In genomic region chr6:136646207-136646606, GRCm38 (mm10) we compare ENCODE assay signal across 14 mouse cellular contexts. TPM values are rescaled to one million over a fixed set of nuclear protein-coding genes. Genes with fewer than 3 reads are reported as not detected.
DNase-seq lines count a peak whose midpoint lies in the region; ATAC-seq lines count a peak whose summit lies in the region.
"Had no signal": no experiment of that assay in that cellular context is flagged by ENCODE, and none has a peak within 500 bp of the region (broad histone marks: within the 10 kb centered on the region; RNA-seq: fewer than 3 reads in every experiment).

No protein-coding gene starts in this region.

- no peak overlapping the region for H3K4me3 ChIP-seq in kidney, embryonic 15.5 days (replicated peaks)
- H3K4me3 ChIP-seq in embryonic facial prominence, embryonic 10.5 days: no peak overlapping the region
- H3K4me3 ChIP-seq in limb, embryonic 12.5 days (replicated peaks): no peak overlapping the region

- H3K27me3 ChIP-seq in kidney, embryonic 15.5 days: no peaks in the 10 kb centered on the region
- no peaks in the 10 kb centered on the region for H3K27me3 ChIP-seq in embryonic facial prominence, embryonic 10.5 days (replicated peaks; ENCODE audit: low read depth, poor library complexity, severe bottlenecking)
- no peaks in the 10 kb centered on the region for H3K27me3 ChIP-seq in limb, embryonic 12.5 days

- no peak for DNase-seq in kidney, postnatal 25 days
- DNase-seq in ES-CJ7 (ENCODE audit: low read depth, low spot score): peak; percentile 18
- peak; percentile 17 for DNase-seq in embryonic facial prominence, embryonic 10.5 days (ENCODE audit: low spot score)
- no peak for DNase-seq in adrenal gland, postnatal 4 days (ENCODE audit: low spot score in 2 of 2)
- no peak for DNase-seq in thymus, postnatal 25 days
- DNase-seq: adrenal gland, postnatal 36 days; cerebellum, adult 11 months; liver; lung, postnatal 14 days; thymus, postnatal 4 days had no signal

- 21% methylated on average over 6 of the region's 6 CpGs for WGBS in kidney, embryonic 15.5 days
- 27% methylated on average over 6 of the region's 6 CpGs for WGBS in embryonic facial prominence, embryonic 10.5 days
- WGBS in limb, embryonic 12.5 days: 10% methylated on average over 6 of the region's 6 CpGs

- H3K4me2 ChIP-seq in kidney, embryonic 15.5 days: peak overlapping the region; percentile 27; the same call in 1 of the 2 replicates
- 0 out of 2 replicates have a peak overlapping the region, but pooled peaks have one; percentile 13 for H3K4me2 ChIP-seq in limb, embryonic 12.5 days

- H3K9ac ChIP-seq in kidney, embryonic 15.5 days: no peak overlapping the region
- no peak overlapping the region for H3K9ac ChIP-seq in limb, embryonic 12.5 days (replicated peaks)

- 0 out of 2 replicates have a peak overlapping the region, but pooled peaks have one; percentile 13 for H3K27ac ChIP-seq in kidney, embryonic 15.5 days
- H3K27ac ChIP-seq in embryonic facial prominence, embryonic 10.5 days (replicated peaks): no peak overlapping the region
- H3K27ac ChIP-seq in limb, embryonic 12.5 days: 0 out of 2 replicates have a peak overlapping the region, but pooled peaks have one; percentile 24

- H3K9me3 ChIP-seq in kidney, embryonic 15.5 days (replicated peaks): no peaks in the 10 kb centered on the region
- 0 out of 2 replicates have a peak, but pooled peaks cover 3% of the 10 kb centered on the region for H3K9me3 ChIP-seq in embryonic facial prominence, embryonic 10.5 days
- no peaks in the 10 kb centered on the region for H3K9me3 ChIP-seq in limb, embryonic 12.5 days

- H3K4me1 ChIP-seq in kidney, embryonic 15.5 days: peaks cover 12% of the 10 kb centered on the region
- peaks cover 9% of the 10 kb centered on the region for H3K4me1 ChIP-seq in embryonic facial prominence, embryonic 10.5 days
- peaks cover 9% of the 10 kb centered on the region; the same call in 1 of the 2 replicates for H3K4me1 ChIP-seq in limb, embryonic 12.5 days (replicated peaks)

- ATAC-seq in kidney, embryonic 15.5 days (replicated peaks; ENCODE audit: low FRiP score): peak; percentile 59; the same call in 1 of the 2 replicates
- ATAC-seq in limb, embryonic 12.5 days (ENCODE audit: insufficient number of reproducible peaks, insufficient read depth, low FRiP score, low TSS enrichment, low read depth): no peak
- ATAC-seq: forebrain, embryonic 16.5 days had no signal

- H3K36me3 ChIP-seq in kidney, embryonic 15.5 days: no peaks in the 10 kb centered on the region
- no peaks in the 10 kb centered on the region for H3K36me3 ChIP-seq in embryonic facial prominence, embryonic 10.5 days (replicated peaks)
- no peaks in the 10 kb centered on the region for H3K36me3 ChIP-seq in limb, embryonic 12.5 days

RNA-seq across cellular contexts. Expression of gene Plbd1, which starts 15.5 kb away (rescaled TPM):
- 4.8 and 5.2 TPM in 2 replicates for polyA plus RNA-seq in kidney, embryonic 15.5 days (2015; fragmentation: Nextera tagmentation; extraction: Ambion mirVana)
- polyA plus RNA-seq in embryonic facial prominence, embryonic 10.5 days (2016; fragmentation: Nextera tagmentation; extraction: Ambion mirVana): 1.9 and 2.6 TPM in 2 replicates
- polyA plus RNA-seq in limb, embryonic 12.5 days (2016; fragmentation: Nextera tagmentation; extraction: Ambion mirVana): 1.4 and 1.5 TPM in 2 replicates
- total RNA-seq in adrenal gland, postnatal 4 days (2021): 10 to 100 TPM; 36.6 to 51.5 TPM
- polyA plus RNA-seq: C2C12 had no signal

Comparison
In these comparisons a context has a peak if more than half of its experiments do, and no peak if none do; other contexts are left out.
1. DNase-seq: peak in ES-CJ7 (single experiment) and embryonic facial prominence, embryonic 10.5 days (single experiment); none in kidney, postnatal 25 days (0 of 2), adrenal gland, postnatal 4 days (0 of 2) and thymus, postnatal 25 days (single experiment).